Mouse (Mus musculus): ENCODE data around the gene Pld4. TPM values are rescaled to one million over a fixed set of nuclear protein-coding genes. Genes with fewer than 3 reads are reported as not detected.
"Not testable (repeated sequence)": the region's sequence is repeated elsewhere in the genome, so short reads cannot be mapped to it uniquely, and the experiment has no call there.

Gene Pld4
- total RNA-seq, 2 experiments from 2014 or later: 2.3 to 3.0 TPM

DNA sequence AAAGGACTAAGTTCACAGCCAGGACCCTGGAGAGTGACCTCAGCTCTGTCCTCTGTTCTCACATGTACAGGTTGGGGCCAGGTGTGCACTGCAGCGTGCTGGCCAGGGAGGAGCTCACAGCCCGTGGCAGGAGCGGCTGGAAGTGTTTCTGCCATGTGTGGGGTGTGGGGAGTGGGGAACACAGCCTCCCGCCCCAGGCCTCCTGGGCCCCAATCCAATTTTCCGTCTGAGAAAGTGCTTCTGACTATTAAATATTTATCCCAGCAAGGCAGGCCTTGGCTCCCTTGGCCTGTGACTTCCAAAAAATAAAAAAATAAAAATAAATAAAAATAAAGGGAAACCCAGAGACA is 37.9 kb downstream of the Pld4 start:
- DNase-seq: peak in 1 of 2 experiments; percentile 29
- intact Hi-C loops (cut with DNase I): no loop called here

DNA sequence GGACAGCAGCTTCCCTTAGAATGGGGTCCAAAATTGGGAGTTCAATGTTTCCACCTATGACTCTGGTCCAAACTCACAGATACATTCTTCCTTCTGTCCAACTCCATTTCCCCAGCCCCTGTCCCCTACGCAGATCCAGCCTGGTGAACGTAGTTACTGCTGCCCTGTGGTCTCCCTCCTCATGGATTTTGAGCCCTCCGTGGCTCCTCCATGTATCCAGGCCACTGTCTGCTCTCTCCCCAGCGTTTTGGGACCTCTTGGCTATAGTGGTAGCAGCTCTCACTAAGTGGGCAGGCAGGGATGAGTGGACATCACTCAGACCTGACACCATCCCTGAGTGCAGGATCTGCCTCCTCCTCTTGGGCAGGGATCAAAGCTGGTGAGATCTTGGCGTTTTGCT is 38.3 kb downstream of the Pld4 start:
- DNase-seq: no peak
- intact Hi-C loops (cut with DNase I): no loop called here

DNA sequence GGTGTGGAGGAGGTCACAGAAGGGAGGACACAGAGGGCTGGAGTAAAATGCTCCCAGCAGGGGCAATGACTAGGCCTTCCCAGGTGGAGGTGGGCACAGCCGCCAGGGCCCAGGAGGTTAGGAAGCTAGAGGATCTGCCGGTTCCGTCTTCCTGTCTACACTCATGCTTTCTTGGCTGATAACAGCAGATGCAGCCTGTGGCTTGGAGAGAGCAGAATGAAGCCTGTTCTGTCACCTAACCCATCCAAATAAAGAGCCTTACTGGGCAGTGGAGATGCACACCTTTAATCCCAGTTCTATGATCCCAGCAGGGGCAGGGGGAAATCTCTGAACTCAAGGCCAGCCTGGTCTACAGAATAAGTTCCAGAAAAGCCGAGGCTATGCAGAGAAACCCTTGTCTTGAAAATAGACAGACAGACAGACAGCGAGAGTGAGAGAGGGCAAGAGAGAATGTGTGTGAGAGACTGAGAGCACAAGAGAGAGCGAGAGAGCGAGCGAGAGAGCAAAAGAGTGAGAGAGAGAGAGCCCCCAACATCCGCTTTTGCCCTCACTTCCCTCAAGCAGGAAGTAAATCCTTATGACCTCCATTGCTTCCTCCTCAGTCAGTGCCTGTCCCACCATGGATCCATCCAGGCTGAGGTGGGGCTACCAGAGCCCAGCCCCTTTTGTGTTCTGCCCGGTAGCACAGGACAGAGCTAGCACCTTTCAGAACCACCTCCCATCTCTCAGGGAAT is 38.9 kb downstream of the Pld4 start:
- intact Hi-C loops (cut with DNase I): no loop called here
- DNase-seq: peak in 1 of 2 experiments; percentile 2

DNA sequence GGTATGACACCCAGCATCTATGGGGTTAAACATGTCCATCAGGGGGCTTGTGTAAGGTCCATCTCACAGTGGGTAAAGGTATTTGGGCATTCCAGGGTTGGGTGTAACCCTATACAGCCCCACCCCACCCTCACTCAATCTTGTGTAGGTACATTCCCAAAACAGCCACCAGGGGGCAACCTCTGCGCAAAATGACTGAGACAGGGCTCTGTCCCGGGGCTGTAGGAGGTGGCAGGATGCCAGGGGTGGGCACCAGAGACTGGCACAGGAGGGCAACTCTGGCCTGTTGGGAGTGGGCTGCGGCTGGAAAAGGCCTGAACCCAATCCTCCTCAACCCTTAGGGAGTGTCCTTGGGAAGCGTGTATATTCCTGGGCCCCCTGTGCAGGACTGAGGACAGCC is 40.0 kb downstream of the Pld4 start:
- intact Hi-C loops (cut with DNase I): loop anchor here (1.0 kb wide), 1 partner anchor 44 kb away; no protein-coding TSS in a partner anchor
- peak; percentile 48 to 53 for DNase-seq

DNA sequence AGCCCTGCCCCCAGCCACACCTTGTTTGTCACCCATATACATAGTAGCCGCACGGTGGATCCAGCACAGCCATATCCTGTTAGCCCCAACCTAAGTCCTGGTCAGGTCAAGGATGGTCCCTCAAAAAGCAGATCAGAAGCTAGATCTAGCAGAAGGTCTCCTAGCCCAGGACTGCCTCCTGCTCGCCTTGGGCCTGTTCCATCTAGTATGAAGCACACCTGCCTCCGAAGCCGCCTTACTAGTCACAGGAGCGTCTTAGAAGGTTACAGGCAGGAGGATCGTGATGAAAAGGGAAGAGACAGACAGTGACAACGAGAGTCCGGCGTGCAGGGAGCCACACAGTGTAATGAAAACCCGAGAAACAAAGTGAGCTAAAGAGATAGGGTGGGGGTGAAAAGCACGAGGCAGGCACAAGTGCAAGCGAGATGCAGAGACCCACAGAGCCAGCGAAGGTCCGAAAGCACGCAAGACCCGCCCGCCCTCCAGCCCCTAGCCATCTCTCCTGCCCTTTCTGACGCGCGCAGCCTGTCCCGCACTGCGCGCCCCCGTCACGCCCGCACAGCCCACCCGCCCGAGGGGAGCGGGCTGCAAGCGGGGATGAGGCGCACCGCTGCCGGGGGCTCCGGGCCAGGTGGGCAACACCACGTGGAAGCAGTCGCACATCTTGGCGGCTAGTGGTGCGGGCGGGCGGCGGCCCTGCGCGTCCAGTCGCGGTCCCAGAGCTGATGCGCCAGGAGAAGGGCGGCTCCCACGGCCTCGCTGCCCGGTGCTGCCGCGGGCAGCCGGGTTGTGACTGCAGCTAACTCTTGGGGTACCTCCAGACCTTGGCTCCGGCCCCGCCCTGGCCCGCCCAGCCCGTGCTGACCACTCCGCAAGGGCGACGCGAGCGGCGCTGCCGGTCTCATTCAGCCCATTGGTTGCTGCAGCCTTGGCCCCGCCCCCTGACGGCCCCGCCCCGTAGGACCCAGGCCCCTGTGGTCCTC is 41.7 kb downstream of the Pld4 start, which contains the start of gene Ahnak2:
TSS of gene Ahnak2 (minus strand) at position 794 of the 983 bp plus-strand sequence.
- DNase-seq: no peak
- intact Hi-C loops (cut with DNase I): no loop called here

DNA sequence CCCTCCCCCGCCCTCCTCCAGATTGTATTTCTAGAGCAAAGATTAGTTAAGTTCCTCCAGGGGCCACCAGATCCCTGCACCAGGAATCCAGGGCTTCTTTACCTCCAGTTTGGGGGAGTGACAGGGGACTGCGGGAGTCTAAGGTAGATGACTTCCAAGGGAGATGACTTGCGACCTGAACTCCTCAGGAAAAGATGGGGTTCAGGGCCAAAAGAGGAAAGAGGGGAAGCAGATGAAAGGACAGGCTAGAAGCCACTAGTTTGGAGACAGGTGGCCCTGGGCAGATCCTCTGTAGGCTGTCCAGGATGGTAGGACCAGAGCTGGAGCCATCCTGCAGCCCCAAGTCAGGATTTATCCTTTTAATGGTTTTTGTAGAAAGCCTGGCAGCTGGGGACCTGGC is 42.5 kb downstream of the Pld4 start:
- intact Hi-C loops (cut with DNase I): no loop called here
- DNase-seq: no peak

DNA sequence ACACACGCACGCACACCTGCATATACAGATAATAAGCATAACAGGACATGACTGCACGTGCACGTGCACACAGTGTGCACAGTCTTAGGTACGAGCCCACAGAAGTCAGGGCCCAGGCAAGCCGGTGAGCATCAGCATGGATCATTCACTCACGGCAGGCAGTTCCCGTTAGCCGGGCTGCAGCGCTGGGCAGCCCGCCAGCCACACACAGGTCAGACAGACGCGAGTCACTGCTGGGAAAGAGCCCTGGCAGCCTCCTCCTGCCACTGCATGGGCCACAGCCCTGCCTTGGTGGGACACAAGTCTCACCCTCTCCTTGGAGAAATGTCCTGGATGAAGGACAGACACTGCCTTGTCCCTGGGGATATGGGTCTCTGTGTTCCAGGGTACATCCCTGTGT is 43.6 kb downstream of the Pld4 start:
- intact Hi-C loops (cut with DNase I): no loop called here
- no peak for DNase-seq

DNA sequence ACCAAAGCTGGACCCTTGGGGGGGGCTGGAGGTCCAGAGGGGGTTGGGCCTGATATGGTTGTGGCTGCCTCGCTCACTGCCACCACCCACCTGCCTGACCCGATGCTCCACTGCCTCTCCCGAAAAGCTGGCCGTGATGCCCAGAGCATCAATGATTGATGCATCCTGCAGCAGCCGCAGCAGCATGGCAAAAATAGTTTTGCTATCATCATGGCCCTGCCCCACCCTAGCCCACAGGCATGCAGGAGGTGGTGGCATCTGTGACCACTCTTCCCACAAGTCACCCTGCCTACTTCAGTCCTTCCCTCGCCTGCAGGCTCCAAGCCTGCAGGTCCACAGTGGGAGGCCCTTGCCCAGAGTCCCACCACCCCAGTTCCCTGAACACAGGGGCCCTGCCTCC is 45.6 kb downstream of the Pld4 start:
- DNase-seq: peak in 1 of 2 experiments; percentile 2
- intact Hi-C loops (cut with DNase I): no loop called here

DNA sequence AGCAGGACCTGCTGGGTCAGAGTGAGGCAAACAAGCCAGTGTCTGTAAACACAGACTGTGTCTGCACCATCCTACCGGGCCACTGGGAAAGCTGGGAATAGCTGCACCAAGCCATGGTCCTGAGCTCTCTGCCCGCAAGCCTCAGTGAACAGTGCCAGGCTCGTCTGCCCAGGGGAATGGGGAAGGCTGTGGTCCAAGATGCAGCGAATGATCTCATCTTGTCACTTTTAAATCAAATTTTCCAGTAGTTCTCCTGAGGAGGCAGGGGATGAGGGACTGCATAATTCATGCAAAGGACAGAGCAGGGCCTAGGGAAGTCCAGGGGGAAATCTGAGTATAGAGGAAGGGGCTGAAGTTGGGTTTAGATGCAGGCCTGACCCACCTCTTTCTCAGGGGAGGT is 47.3 kb downstream of the Pld4 start:
- DNase-seq: no peak
- intact Hi-C loops (cut with DNase I): loop anchor here (2.0 kb wide), 1 partner anchor 21 kb away; the partner anchor contains the start of gene Cdca4

DNA sequence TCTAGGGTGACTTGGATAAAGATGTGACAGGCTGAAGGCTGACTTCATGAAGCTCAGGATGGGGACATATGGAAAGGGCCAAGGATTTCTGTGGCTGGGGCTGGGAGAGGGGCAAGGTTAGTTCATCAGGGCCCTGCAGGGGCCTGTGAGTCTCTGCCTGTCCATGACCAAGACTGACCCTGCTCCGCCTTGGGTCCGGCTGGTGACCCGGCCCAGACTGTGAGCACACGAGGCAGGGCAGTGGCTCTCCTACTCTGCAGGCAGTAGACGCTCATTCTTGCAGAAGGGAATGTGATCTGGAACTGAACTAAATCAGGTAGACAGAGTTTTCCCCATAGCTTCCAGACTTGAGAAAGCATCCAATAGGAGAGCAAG is 47.7 kb downstream of the Pld4 start:
- DNase-seq: no peak
- intact Hi-C loops (cut with DNase I): loop anchor here (2.0 kb wide), 1 partner anchor 21 kb away; the partner anchor contains the start of gene Cdca4

DNA sequence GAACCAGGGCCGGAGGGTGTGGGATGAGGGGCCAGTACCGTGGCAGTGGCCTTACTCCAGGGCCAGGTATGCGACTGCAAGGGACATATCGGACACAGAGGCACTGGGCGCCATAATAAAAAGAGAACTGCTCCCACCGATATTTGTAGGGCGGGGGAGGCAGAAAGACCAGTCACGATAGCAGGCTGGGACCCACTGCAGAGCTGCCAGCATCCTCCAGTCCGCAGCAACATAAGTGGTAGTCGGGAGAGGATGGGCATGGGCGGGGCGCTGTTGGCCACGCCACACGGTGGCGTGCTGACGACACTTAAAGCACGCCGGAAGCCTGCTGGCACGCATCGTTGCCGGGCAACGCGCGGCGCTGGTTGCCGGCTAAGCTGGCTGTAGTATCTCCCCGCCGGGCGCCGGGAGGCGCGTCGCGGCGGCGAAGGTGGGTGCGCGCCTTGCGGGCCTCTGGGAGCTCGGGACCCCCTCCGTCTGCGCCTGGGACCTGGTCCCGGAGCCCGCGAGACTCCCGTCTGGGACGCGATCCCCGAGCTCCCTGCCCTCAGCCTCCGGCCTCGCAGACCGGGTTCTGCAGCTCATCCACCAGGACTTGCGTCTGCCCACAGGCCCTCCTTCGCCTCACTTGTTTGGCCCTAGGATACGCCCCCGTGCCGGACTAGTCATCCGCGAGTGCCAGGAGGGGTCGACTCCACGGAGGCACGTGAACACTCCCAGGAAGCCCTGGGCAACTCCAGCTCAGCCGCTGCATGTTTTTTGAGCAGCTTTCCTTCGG is 48.3 kb downstream of the Pld4 start, which contains the start of gene Clba1:
TSS of gene Clba1 (plus strand) at position 351 of the 778 bp plus-strand sequence.
- peak; percentile 88 to 90 for DNase-seq
- intact Hi-C loops (cut with DNase I): loop anchor here (2.0 kb wide), 1 partner anchor 20 kb away; the partner anchor contains the start of gene Cdca4

DNA sequence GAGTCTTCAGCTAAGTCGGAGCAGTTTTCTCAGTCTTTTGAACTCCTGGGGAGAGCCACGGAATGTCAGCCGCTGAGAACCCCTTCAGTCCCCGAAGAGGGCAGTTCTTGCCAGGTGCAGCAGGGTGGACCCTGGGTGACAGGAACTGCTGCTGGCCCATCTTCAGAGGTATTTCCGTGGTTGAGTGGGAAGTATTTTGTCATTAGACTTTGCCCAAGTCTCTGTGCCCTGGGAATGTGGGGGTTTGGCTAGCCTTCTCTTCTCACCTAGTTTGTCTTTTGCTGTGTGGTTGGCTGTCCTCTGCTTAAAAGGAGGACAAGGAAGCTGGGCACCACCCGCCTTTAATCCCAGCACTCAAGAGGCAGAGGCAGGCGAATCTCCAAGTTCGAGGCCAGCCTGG is 49.2 kb downstream of the Pld4 start:
- intact Hi-C loops (cut with DNase I): loop anchor here (2.0 kb wide), 1 partner anchor 19 kb away; the partner anchor contains the start of gene Cdca4
- DNase-seq: no peak

DNA sequence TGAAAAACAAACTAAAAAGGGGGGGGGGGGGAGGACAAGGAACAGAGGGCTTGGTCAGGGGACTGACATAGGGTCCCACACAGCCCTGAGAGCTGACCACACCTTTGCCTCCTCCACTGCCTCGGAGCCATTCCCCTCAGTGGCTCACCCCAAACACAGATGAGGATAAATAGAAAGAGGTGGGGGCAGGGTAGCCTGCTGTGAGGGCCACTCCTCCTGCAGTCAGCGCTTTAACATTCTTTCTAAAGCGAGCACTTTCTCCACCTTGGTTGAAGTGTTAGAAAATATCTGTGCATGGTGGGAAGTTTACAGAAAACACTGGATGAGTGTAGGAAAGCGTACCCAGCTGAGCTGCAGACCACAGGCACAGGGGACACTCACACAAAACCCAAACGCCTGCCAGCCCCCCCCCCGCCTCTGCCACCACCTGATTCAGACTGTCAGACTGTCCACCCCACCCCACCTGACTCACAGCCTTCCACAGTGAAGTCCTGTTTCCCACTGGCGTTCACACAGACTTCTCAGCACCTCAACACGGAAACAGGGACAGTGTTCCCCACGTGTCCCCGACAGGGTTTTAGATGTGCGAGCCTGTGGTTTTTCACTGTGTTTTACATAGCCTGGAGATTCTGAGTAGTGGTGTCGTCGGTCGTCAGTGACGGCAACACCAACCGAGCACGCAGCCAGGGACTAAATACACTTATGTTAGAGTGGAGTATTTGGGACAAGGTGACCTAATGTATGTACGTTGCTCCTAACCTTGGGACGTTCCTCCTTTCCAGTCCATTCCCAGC is 49.8 kb downstream of the Pld4 start:
- intact Hi-C loops (cut with DNase I): no loop called here
- no peak for DNase-seq

DNA sequence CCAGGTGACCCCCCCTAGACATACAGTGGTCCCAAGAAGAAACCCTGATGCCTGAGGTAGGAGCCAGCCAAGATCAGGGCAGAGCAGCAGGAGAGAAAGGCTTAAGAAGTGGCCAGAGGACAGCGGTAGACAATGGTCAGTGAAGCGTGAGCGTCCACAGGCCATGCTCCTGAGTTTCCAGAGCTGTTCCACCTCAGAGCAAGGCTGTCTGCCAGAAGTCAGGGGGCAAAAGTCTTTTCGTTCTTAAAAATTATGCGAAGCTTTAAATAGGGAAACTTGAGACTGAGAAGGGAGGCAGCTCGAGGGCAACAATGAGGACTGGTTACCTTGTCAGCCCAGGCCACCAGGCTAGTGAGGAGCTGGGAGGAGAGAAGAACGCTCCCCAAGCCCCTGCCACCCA is 52.9 kb downstream of the Pld4 start:
- no peak for DNase-seq
- intact Hi-C loops (cut with DNase I): no loop called here

DNA sequence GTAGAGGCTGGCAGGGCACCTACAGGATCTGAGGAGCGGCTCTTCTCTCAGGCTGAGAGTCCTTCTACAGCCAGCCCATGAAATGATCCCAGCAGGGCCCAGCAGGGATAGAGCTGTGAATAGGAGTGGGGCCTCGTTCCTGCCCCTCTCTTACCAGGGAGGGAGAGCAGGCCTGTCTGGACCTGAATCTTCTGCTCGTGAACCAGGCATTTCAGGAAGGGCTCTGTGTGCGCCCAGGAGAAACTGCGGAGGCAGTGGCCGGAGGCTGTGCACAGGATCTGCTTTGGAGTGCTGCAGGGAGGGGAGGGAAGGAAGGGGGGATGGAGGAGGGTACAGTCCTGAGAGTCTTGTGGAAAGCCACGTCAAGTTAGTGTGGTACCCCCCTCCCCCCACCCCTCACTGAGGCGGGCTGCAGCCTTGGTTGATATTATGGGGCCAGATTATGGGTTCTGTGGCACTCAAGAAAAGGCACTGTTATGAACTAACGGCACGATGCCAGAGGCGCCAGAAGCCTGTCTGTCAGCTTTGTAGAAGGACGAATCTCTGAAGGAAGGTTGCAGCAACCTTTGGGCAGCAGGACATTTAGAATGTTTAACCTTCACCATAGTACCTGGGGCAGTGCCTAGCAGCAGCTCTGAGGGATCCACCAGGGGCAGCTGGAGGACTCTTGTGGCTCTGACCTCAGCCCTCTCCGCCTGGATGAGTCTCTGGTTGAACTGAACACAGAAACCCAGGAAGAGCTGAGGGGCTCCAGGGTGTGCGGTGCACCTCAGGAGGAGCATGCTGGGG is 54.4 kb downstream of the Pld4 start:
- peak in 1 of 2 experiments; percentile 8 for DNase-seq
- intact Hi-C loops (cut with DNase I): no loop called here

DNA sequence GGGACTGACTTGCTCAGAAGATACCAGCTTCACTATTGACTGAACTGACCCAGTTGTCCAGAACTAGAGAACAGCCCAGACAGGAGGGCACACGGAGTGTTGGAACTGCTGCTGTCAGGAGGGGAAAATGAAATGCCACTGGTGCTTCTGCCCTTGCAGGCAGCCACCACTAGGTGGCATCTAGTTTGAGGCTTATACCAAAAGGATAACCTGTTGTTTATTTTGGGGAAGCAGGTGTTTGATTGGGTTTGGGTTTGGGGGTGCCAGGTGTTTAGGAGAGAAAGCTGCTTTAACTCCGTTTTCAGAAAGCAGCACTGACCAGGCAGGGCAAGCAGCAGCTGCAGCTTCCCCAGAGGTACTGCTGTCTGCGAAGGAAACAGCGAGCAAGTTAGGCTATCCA is 55.8 kb downstream of the Pld4 start:
- intact Hi-C loops (cut with DNase I): loop anchor here (2.0 kb wide), 1 partner anchor 29 kb away; no protein-coding TSS in a partner anchor
- peak in 1 of 2 experiments; percentile 41 for DNase-seq

DNA sequence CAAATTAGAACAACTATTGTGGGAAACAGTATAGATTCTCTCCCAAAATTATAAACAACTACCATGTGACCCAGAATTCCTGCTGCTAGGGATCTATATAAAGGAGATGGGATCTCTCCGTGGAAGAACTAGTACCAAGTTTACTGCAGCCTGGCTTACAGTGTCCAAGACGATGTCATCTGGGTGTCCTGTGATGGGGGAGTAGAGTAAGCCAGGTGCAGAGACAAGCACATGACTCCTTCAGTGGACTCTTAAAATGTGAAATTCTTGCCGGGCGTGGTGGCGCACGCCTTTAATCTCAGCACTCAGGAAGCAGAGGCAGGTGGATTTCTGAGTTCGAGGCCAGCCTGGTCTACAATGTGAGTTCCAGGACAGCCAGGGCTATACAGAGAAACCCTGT is 56.4 kb downstream of the Pld4 start:
- intact Hi-C loops (cut with DNase I): loop anchor here (2.0 kb wide), 1 partner anchor 28 kb away; no protein-coding TSS in a partner anchor
- not testable (repeated sequence) for DNase-seq
